Mouse (Mus musculus) G1E (cell line): ENCODE results near the gene Daam1. TPM values are rescaled to one million over a fixed set of nuclear protein-coding genes. Genes with fewer than 3 reads are reported as not detected.

Experiments used
- ATAC-seq: 2 replicates; pipeline ENCODE4 v1.8.0; 2016; ENCODE audit warnings: mild to moderate bottlenecking; ENCODE audit not compliant: insufficient number of reproducible peaks, poor library complexity, low FRiP score, severe bottlenecking; ENCODE audit errors: extremely low read depth
- DNase-seq: peaks from one replicate; pipeline ENCODE4 v3.0.0; 2012; ENCODE audit warnings: low spot score
- H3K27me3 ChIP-seq: 2 replicates; pipeline ENCODE4 v1.6.1; 2012; ENCODE audit warnings: mild to moderate bottlenecking, low read length, inconsistent platforms; ENCODE audit not compliant: insufficient read depth
- H3K36me3 ChIP-seq: replicated peaks from 2 replicates; pipeline ENCODE3; 2012; ENCODE audit warnings: mild to moderate bottlenecking, inconsistent platforms
- H3K4me1 ChIP-seq: 2 replicates; pipeline ENCODE4 v1.6.1; 2012; ENCODE audit warnings: low read depth, low read length, inconsistent platforms, mixed read lengths; ENCODE audit not compliant: insufficient read depth
- H3K4me3 ChIP-seq: 2 replicates; pipeline ENCODE4 v1.5.1; 2012; ENCODE audit warnings: low read depth, mild to moderate bottlenecking, inconsistent platforms, low read length, moderate library complexity, mixed read lengths
- H3K9me3 ChIP-seq: replicated peaks from 2 replicates; pipeline ENCODE4 v1.6.1; 2012; ENCODE audit warnings: inconsistent platforms
- CTCF ChIP-seq: IDR thresholded peaks from 2 replicates; pipeline ENCODE4 v1.5.1; 2012; ENCODE audit warnings: low read depth, low read length, inconsistent platforms, mixed read lengths
- GATA1 ChIP-seq: IDR thresholded peaks from 2 replicates; pipeline ENCODE4 v1.6.1; 2012; ENCODE audit warnings: borderline replicate concordance, low read length, inconsistent platforms, mixed read lengths
- GATA2 ChIP-seq: IDR thresholded peaks from 2 replicates; pipeline ENCODE4 v1.6.1; 2012; ENCODE audit warnings: low read depth, low read length, inconsistent platforms, borderline replicate concordance
- POLR2AphosphoS5 ChIP-seq: IDR thresholded peaks from 2 replicates; pipeline ENCODE4 v1.6.1; 2012; ENCODE audit warnings: low read depth, low read length, inconsistent platforms; ENCODE audit not compliant: insufficient replicate concordance
- TAL1 ChIP-seq: conservative IDR thresholded peaks from 2 replicates; pipeline ENCODE4 v1.6.1; 2012; ENCODE audit warnings: low read depth, low read length, inconsistent platforms, mixed read lengths
- polyA plus RNA-seq: library from polyadenylated mRNA; stranded (reverse); fragments of >175 nt; gene quantifications from 2 replicates; pipeline ENCODE4 v1.2.3, GENCODE M21; 2012
- total RNA-seq, 2 experiments: library from RNA; stranded (forward) in 1 of 2; stranded (reverse) in 1 of 2; fragments of 200-1000 nt in 1 of 2; fragments of >200 nt in 1 of 2; fragmentation: Nextera tagmentation in 1 of 2; gene quantifications; 2 replicates each; pipeline ENCODE4 v1.2.3; 2014 to 2017

Daam1 gene
- total and polyA plus RNA-seq, 3 experiments = 19.8 to 69.8 (median 57.3) TPM

GRCm38 (mm10) chr12:71932433-71933386 is 101.8 kb downstream of the Daam1 start:
- no peak for TF ChIP-seq GATA2
- TF ChIP-seq POLR2AphosphoS5 = no peak
- TF ChIP-seq GATA1 = no peak
- peak; percentile 84 for TF ChIP-seq TAL1
- Histone ChIP-seq H3K36me3 (peaks cover 50% of the 10 kb centered on the region), H3K9me3 (no peaks in the 10 kb centered on the region), H3K4me3 (no peak overlapping the region; the same call in 1 of the 2 replicates), H3K27me3 (no peaks in the 10 kb centered on the region), H3K4me1 (peaks cover 42% of the 10 kb centered on the region)
- ATAC-seq (peak; percentile 89), DNase-seq (peak; percentile 76)

GRCm38 (mm10) chr12:71933989-71934645 is 103.2 kb downstream of the Daam1 start:
- no peak for DNase-seq
- no peak for TF ChIP-seq GATA1
- TF ChIP-seq CTCF = no peak
- TF ChIP-seq TAL1 = no peak
- no peak for TF ChIP-seq POLR2AphosphoS5
- TF ChIP-seq GATA2 = no peak
- H3K4me1 ChIP-seq = peaks cover 45% of the 10 kb centered on the region
- no peak for ATAC-seq
- peaks cover 56% of the 10 kb centered on the region for H3K36me3 ChIP-seq
- no peaks in the 10 kb centered on the region for H3K9me3 ChIP-seq
- H3K27me3 ChIP-seq = no peaks in the 10 kb centered on the region
- no peak overlapping the region for H3K4me3 ChIP-seq

GRCm38 (mm10) chr12:71936636-71937035 is 105.8 kb downstream of the Daam1 start:
- no peak for ATAC-seq
- peaks cover 33% of the 10 kb centered on the region for H3K4me1 ChIP-seq
- no peak overlapping the region for H3K4me3 ChIP-seq
- DNase-seq = no peak
- no peaks in the 10 kb centered on the region for H3K27me3 ChIP-seq
- no peak for TF ChIP-seq POLR2AphosphoS5
- no peak for TF ChIP-seq CTCF
- TF ChIP-seq GATA2 = no peak
- no peak for TF ChIP-seq GATA1
- no peak for TF ChIP-seq TAL1
- H3K36me3 ChIP-seq = peaks cover 63% of the 10 kb centered on the region
- H3K9me3 ChIP-seq = no peaks in the 10 kb centered on the region

GRCm38 (mm10) chr12:71938513-71938912 is 107.6 kb downstream of the Daam1 start:
- Histone ChIP-seq H3K9me3 (no peaks in the 10 kb centered on the region), H3K4me3 (no peak overlapping the region), H3K36me3 (peaks cover 77% of the 10 kb centered on the region), H3K4me1 (peaks cover 29% of the 10 kb centered on the region), H3K27me3 (no peaks in the 10 kb centered on the region)
- no peak for TF ChIP-seq POLR2AphosphoS5
- TF ChIP-seq GATA1 = no peak
- TF ChIP-seq TAL1 = no peak
- TF ChIP-seq GATA2 = no peak
- TF ChIP-seq CTCF = no peak
- no peak for DNase-seq
- no peak for ATAC-seq

- Histone ChIP-seq H3K36me3 (peaks cover 91% of the 10 kb centered on the region), H3K9me3 (no peaks in the 10 kb centered on the region), H3K27me3 (no peaks in the 10 kb centered on the region), H3K4me1 (peaks cover 23% of the 10 kb centered on the region), H3K4me3 (no peak overlapping the region)
- ATAC-seq = no peak
- DNase-seq = no peak
- TF ChIP-seq CTCF (no peak), GATA2 (no peak), POLR2AphosphoS5 (no peak), GATA1 (no peak), TAL1 (no peak)
Observed at GRCm38 (mm10) chr12:71941290-71941689, 110.4 kb downstream of the Daam1 start.

GRCm38 (mm10) chr12:71943112-71943511 is 112.2 kb downstream of the Daam1 start:
- peak; percentile 37 for DNase-seq
- Histone ChIP-seq H3K4me3 (no peak overlapping the region), H3K36me3 (peaks cover 91% of the 10 kb centered on the region), H3K27me3 (no peaks in the 10 kb centered on the region), H3K4me1 (peaks cover 23% of the 10 kb centered on the region), H3K9me3 (no peaks in the 10 kb centered on the region)
- TF ChIP-seq CTCF (no peak), GATA1 (no peak), GATA2 (no peak), POLR2AphosphoS5 (no peak), TAL1 (no peak)
- no peak; the same call in 1 of the 2 replicates for ATAC-seq
